Mouse (Mus musculus): Measurements from ENCODE around the gene Mier1.

- TF ChIP-seq POLR2A (IDR thresholded peaks at IDR 0.05; ENCODE audit: low read depth, low read length) (no peak), CTCF (IDR thresholded peaks at IDR 0.05; ENCODE audit: borderline replicate concordance, insufficient read depth, low read length) (no peak)
Measured at GRCm38 (mm10) chr4:103070631-103071030, 43.6 kb upstream of the Mier1 start.
